Mouse (Mus musculus) left cerebral cortex, adult 2 months (tissue): ENCODE measurements around the gene Pold2. TPM values are rescaled to one million over a fixed set of nuclear protein-coding genes. Genes with fewer than 3 reads are reported as not detected.

Source experiments
- DNase-seq, 2 experiments: peaks; one replicate each; pipeline ENCODE4 v3.0.0; 2021 to 2022; ENCODE audit warnings: low spot score in 2 of 2, mixed read lengths in 1 of 2; ENCODE audit errors: extremely low spot score in 1 of 2
- H3K27ac ChIP-seq: fragments of 200-600 bp; 2 replicates; pipeline ENCODE4 v1.8.1; 2022
- H3K4me3 ChIP-seq: fragments of 200-600 bp; 2 replicates; pipeline ENCODE4 v1.8.1; 2022
- CTCF ChIP-seq: fragments of 200-600 bp; IDR thresholded peaks from 2 replicates; pipeline ENCODE4 v1.8.1; 2022; ENCODE audit warnings: antibody characterized with exemption, mild to moderate bottlenecking, moderate library complexity
- intact Hi-C: fragments of 180-260 bp; cut with DNase I; formaldehyde crosslinking; loops from one replicate; pipeline ENCODE4 v1.15.1; 2025
- total RNA-seq, 2 experiments: library from RNA; stranded (reverse); gene quantifications; 2 replicates each; pipeline ENCODE4 v1.2.3; 2021

Pold2 gene
- total RNA-seq, 2 experiments from 2014 or later, result 18.7 to 20.7 TPM

- H3K27ac ChIP-seq, result no peak overlapping the region
- DNase-seq, result no peak
- H3K4me3 ChIP-seq, result no peak overlapping the region
- intact Hi-C loops, result no loop called here
- TF ChIP-seq CTCF, result no peak
Observed at GRCm38 (mm10) chr11:5835057-5835456, 43.0 kb downstream of the Pold2 start.

DNA sequence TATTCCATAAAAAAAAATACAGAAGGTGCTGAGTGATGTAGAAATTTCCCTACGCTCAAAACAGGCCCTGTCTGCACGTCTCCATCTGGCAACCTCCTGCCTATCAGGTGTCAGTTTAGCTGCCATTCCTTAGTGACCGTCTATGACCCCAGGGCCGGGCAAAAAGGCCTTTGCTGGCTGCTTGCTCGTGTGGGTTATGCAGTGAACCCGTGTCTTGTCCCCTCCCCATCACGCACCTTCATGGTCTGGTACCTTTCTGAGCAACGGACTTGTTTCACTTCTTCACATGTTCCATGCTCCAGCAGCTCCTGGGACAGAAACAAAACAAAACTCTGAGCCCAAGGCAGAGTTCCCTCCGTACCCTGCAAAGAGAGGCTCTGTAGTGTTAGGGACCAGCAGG lies 43.6 kb downstream of the Pold2 start:
- Histone ChIP-seq H3K27ac (no peak overlapping the region), H3K4me3 (no peak overlapping the region)
- intact Hi-C loops, result no loop called here
- DNase-seq, result no peak
- no peak for TF ChIP-seq CTCF

DNA sequence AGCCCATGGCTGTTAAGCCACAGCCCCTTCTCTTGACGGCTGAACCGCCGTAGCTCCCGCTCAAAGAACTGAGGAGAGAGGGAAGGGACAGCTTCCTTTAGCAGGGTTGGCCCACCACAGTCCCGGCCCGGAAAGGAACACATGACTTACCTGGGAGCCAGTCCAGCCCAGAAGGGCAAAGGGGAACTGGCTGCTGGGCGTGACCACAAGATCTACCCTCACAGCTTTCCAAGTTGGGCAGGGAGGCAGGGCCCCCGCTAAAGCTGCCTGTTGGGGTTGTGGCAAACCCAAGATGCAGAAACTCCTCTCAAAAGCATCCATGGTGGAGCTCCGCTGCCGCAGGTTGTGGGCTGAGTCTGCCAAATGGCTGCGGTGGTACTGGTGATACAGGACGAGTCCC lies 48.8 kb downstream of the Pold2 start:
- H3K27ac ChIP-seq, result no peak overlapping the region
- intact Hi-C loops, result loop anchor here (10.0 kb wide), 1 partner anchor 405 kb away; the partner anchor contains the start of gene Npc1l1
- H3K4me3 ChIP-seq, result no peak overlapping the region
- no peak for TF ChIP-seq CTCF
- no peak for DNase-seq

DNA sequence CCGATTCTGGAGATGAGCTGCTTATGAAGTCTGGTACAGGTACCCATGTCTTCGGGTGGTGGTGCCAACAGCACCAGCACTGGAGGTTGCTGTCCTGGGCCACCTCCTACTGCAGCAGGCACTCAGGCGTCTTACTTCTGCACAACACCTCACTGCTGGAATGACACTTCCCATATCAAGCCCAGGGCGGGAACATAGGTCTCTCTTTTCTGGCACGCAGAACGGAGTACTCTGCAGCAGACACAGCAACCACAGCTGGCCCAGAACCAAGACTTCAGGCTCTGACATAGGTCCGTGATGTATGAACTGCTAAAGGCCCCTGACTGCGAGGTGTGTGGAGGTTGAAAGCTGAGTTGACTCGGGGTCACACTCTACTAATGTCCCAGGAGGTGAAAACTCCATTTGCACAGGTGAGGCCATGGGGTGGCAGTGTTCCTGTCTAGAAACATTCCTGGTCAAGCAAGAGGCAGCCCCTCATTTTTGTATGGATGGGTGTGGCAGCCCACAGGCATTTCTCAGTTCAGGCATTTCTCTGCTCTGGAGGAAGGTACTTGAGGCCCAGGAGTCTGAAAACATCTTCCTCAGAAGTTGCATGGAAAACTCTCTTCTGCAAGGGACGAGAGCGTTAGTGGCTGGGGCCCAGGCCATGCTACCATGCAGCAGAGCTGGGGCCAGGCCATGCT lies 49.4 kb downstream of the Pold2 start:
- H3K27ac ChIP-seq, result no peak overlapping the region
- intact Hi-C loops, result loop anchor here (10.0 kb wide), 1 partner anchor 406 kb away; the partner anchor contains the start of gene Npc1l1
- no peak for TF ChIP-seq CTCF
- no peak overlapping the region for H3K4me3 ChIP-seq
- no peak for DNase-seq

GRCm38 (mm10) chr11:5827931-5828330 lies 50.2 kb downstream of the Pold2 start:
- DNase-seq, result no peak
- no peak for TF ChIP-seq CTCF
- no peak overlapping the region for H3K27ac ChIP-seq
- no peak overlapping the region for H3K4me3 ChIP-seq
- intact Hi-C loops, result loop anchor here (10.0 kb wide), 1 partner anchor 407 kb away; the partner anchor contains the start of gene Npc1l1

- no peak overlapping the region for H3K4me3 ChIP-seq
- intact Hi-C loops, result loop anchor here (10.0 kb wide), 1 partner anchor 409 kb away; the partner anchor contains the start of gene Npc1l1
- no peak for DNase-seq
- H3K27ac ChIP-seq, result no peak overlapping the region
- no peak for TF ChIP-seq CTCF
Observed at GRCm38 (mm10) chr11:5825432-5825831, 52.7 kb downstream of the Pold2 start.

Other genes with a start within 250 kb of the Pold2 start
- gene Mrps24, start 162.6 kb downstream of the Pold2 start, total RNA-seq, result 10 to 100 TPM; 54.9 to 67.2 TPM
- 10 to 100 TPM; 67.7 to 71.0 TPM for gene Urgcp, start 115.9 kb downstream of the Pold2 start, total RNA-seq
- gene Dbnl, start 89.8 kb downstream of the Pold2 start, total RNA-seq, result 10 to 100 TPM; 68.0 to 68.4 TPM
- gene Pgam2, start 74.6 kb downstream of the Pold2 start, total RNA-seq, result 1 to 10 TPM; 5.4 to 9.5 TPM
- gene Polm, start 40.3 kb downstream of the Pold2 start, total RNA-seq, result 10 to 100 TPM in 1 of 2 experiments, 1 to 10 TPM in 1; 8.6 to 10.5 TPM
- 10 to 100 TPM; 16.5 to 22.8 TPM for gene Aebp1, start 16.3 kb downstream of the Pold2 start, total RNA-seq
- not detected for gene Myl7, start 20.5 kb upstream of the Pold2 start, total RNA-seq
- 1 to 10 TPM; 1.7 to 2.4 TPM for gene Gck, start 71.8 kb upstream of the Pold2 start, total RNA-seq
- 10 to 100 TPM; 75.8 to 79.8 TPM for gene Ykt6, start 77.4 kb upstream of the Pold2 start, total RNA-seq
- 100 to 1,000 TPM; 607 to 644 TPM for gene Camk2b, start 188.1 kb upstream of the Pold2 start, total RNA-seq